Mouse (Mus musculus): ENCODE results near the gene Mertk. TPM values are rescaled to one million over a fixed set of nuclear protein-coding genes. Genes with fewer than 3 reads are reported as not detected.

The Mertk gene
- polyA plus RNA-seq, 1 experiment: 6.1 TPM

DNA sequence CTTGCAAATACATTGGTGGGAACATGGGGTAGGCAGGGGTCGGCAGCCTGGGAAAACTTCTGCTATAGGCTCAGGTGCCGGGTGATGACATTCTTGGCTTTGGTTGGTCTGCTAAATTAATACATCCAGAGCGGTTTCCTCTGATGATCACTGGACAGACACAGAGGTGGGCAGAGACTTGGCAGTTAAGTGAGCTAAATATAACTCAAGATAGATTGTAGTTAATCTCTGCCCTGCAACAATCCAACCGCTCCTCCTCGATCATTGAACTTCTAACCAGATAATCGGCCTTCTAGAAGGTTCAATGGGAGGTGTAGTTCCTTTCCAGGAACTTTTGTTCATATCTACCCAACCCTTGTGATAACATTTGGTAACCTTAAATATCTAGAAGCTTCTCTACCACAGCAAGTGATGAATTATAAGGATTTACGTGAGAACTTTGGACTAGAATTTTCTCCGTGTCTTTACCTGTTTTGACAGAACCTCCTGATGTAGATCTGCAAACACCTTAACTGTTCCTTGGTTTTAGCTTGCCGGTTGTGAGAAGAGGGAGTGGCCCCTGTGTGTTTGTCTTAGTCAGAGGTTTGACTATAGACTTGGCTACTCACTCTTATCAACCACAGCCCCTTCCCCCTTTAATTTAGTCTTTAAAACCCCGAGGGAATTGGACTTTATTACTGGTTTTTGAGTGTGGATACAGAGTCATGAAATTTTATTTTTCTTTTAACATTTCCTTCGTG is 92.3 kb downstream of the Mertk start:
- DNase-seq: no peak
- Histone ChIP-seq H3K27ac (ENCODE audit: insufficient read depth, low read length) (no peak overlapping the region), H3K4me1 (ENCODE audit: control insufficient read depth, insufficient read depth, low read length) (no peaks in the 10 kb centered on the region), H3K27me3 (ENCODE audit: control insufficient read depth, insufficient read depth, low read length) (no peaks in the 10 kb centered on the region), H3K4me3 (replicated peaks; ENCODE audit: insufficient read depth, low read depth, low read length) (no peak overlapping the region)
- 85% methylated on average over 11 of the region's 11 CpGs for WGBS
- TF ChIP-seq CTCF (IDR thresholded peaks at IDR 0.05; ENCODE audit: borderline replicate concordance, insufficient read depth, low read depth, low read length) (no peak), POLR2A (IDR thresholded peaks at IDR 0.05; ENCODE audit: borderline replicate concordance, insufficient read depth, low read length) (no peak)

DNA sequence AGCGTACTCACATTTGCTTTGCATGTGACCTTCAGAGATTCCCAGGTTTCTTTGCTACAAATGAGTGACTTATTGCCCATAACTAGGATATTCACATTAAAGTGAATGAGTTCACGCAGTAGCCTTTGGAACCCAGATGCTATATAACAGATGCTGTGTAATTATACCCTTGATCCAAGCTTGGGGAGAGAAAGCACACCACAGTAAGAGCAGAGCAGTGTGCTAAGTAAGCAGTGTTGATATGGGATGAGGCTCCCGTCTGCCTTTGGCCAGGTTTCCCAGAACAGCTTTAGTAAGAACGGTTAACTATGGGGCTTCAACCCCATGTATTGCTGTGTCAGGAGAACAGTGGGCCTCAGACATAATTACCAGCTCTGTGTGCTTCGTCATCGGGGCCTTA is 95.2 kb downstream of the Mertk start:
- H3K27me3 ChIP-seq (ENCODE audit: control insufficient read depth, insufficient read depth, low read length): no peaks in the 10 kb centered on the region
- H3K27ac ChIP-seq (ENCODE audit: insufficient read depth, low read length): no peak overlapping the region
- H3K4me3 ChIP-seq (replicated peaks; ENCODE audit: insufficient read depth, low read depth, low read length): no peak overlapping the region
- H3K4me1 ChIP-seq (ENCODE audit: control insufficient read depth, insufficient read depth, low read length): no peaks in the 10 kb centered on the region
- no peak for DNase-seq
- no peak for TF ChIP-seq POLR2A (IDR thresholded peaks at IDR 0.05; ENCODE audit: borderline replicate concordance, insufficient read depth, low read length)
- TF ChIP-seq CTCF (IDR thresholded peaks at IDR 0.05; ENCODE audit: borderline replicate concordance, insufficient read depth, low read depth, low read length): no peak
- WGBS: 73% methylated on average over 6 of the region's 6 CpGs

GRCm38 (mm10) chr2:128796463-128796862 is 97.7 kb downstream of the Mertk start:
- no peak for DNase-seq
- 74% methylated on average over 6 of the region's 6 CpGs for WGBS
- Histone ChIP-seq H3K4me3 (replicated peaks; ENCODE audit: insufficient read depth, low read depth, low read length) (no peak overlapping the region), H3K4me1 (ENCODE audit: control insufficient read depth, insufficient read depth, low read length) (no peaks in the 10 kb centered on the region), H3K27ac (ENCODE audit: insufficient read depth, low read length) (no peak overlapping the region), H3K27me3 (ENCODE audit: control insufficient read depth, insufficient read depth, low read length) (no peaks in the 10 kb centered on the region)
- TF ChIP-seq CTCF (IDR thresholded peaks at IDR 0.05; ENCODE audit: borderline replicate concordance, insufficient read depth, low read depth, low read length) (no peak), POLR2A (IDR thresholded peaks at IDR 0.05; ENCODE audit: borderline replicate concordance, insufficient read depth, low read length) (no peak)

DNA sequence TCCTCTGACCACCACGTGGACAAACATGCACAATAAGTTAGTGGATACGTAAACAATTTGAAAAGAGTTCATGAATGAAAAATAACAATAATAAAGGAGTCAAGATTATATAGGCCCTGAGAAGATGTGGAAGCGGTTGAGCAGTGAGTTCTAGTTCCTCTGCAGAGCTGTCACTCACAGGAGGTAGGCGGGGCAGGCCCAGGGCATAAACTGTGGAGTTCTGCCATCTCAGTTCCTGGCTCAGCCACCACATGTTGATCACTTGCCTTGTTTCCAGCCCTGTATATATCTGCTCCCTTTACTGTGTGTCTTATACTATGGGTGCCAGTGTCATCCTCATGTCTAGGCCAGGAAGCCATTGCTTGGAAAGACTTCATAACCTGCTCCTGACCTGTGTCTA is 104.7 kb downstream of the Mertk start:
- no peak for DNase-seq
- no peak overlapping the region for H3K27ac ChIP-seq (ENCODE audit: insufficient read depth, low read length)
- H3K4me3 ChIP-seq (replicated peaks; ENCODE audit: insufficient read depth, low read depth, low read length): no peak overlapping the region
- 89% methylated on average over 4 of the region's 4 CpGs for WGBS
- TF ChIP-seq CTCF (IDR thresholded peaks at IDR 0.05; ENCODE audit: borderline replicate concordance, insufficient read depth, low read depth, low read length) (no peak), POLR2A (IDR thresholded peaks at IDR 0.05; ENCODE audit: borderline replicate concordance, insufficient read depth, low read length) (no peak)
- H3K4me1 ChIP-seq (ENCODE audit: control insufficient read depth, insufficient read depth, low read length): no peaks in the 10 kb centered on the region
- no peaks in the 10 kb centered on the region for H3K27me3 ChIP-seq (ENCODE audit: control insufficient read depth, insufficient read depth, low read length)

GRCm38 (mm10) chr2:128805341-128805740 is 106.6 kb downstream of the Mertk start:
- no peaks in the 10 kb centered on the region for H3K27me3 ChIP-seq (ENCODE audit: control insufficient read depth, insufficient read depth, low read length)
- WGBS: 51% methylated on average over 4 of the region's 4 CpGs
- no peak overlapping the region for H3K4me3 ChIP-seq (replicated peaks; ENCODE audit: insufficient read depth, low read depth, low read length)
- TF ChIP-seq CTCF (IDR thresholded peaks at IDR 0.05; ENCODE audit: borderline replicate concordance, insufficient read depth, low read depth, low read length) (no peak), POLR2A (IDR thresholded peaks at IDR 0.05; ENCODE audit: borderline replicate concordance, insufficient read depth, low read length) (no peak)
- no peaks in the 10 kb centered on the region for H3K4me1 ChIP-seq (ENCODE audit: control insufficient read depth, insufficient read depth, low read length)
- DNase-seq: no peak
- H3K27ac ChIP-seq (ENCODE audit: insufficient read depth, low read length): no peak overlapping the region

- H3K27ac ChIP-seq (ENCODE audit: insufficient read depth, low read length): no peak overlapping the region
- H3K4me3 ChIP-seq (replicated peaks; ENCODE audit: insufficient read depth, low read depth, low read length): no peak overlapping the region
- 83% methylated on average over 8 of the region's 8 CpGs for WGBS
- H3K4me1 ChIP-seq (ENCODE audit: control insufficient read depth, insufficient read depth, low read length): no peaks in the 10 kb centered on the region
- DNase-seq: no peak
- no peak for TF ChIP-seq POLR2A (IDR thresholded peaks at IDR 0.05; ENCODE audit: borderline replicate concordance, insufficient read depth, low read length)
- no peak for TF ChIP-seq CTCF (IDR thresholded peaks at IDR 0.05; ENCODE audit: borderline replicate concordance, insufficient read depth, low read depth, low read length)
- H3K27me3 ChIP-seq (ENCODE audit: control insufficient read depth, insufficient read depth, low read length): no peaks in the 10 kb centered on the region
Measured at GRCm38 (mm10) chr2:128806561-128806960, 107.8 kb downstream of the Mertk start.

DNA sequence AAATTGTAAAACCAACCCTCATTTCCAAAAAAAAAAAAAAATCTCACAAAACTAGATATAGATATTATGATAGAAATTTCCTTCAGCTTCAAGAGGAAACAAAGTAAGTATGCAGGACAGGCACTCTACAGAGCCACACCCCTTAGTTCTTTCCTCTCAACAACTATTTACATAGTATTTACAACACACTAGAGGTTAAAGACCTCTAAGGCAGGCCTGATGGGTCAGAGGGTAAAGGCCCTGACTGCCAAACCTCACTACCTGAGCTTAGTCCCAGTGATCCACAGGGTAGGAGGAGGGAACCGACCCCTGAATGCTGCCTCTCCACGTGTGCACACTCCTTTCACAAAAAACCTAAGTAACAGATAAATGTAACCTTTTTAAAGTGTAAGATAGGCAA is 114.0 kb downstream of the Mertk start:
- Histone ChIP-seq H3K27me3 (ENCODE audit: control insufficient read depth, insufficient read depth, low read length) (no peaks in the 10 kb centered on the region), H3K4me3 (replicated peaks; ENCODE audit: insufficient read depth, low read depth, low read length) (no peak overlapping the region), H3K4me1 (ENCODE audit: control insufficient read depth, insufficient read depth, low read length) (no peaks in the 10 kb centered on the region), H3K27ac (ENCODE audit: insufficient read depth, low read length) (no peak overlapping the region)
- TF ChIP-seq POLR2A (IDR thresholded peaks at IDR 0.05; ENCODE audit: borderline replicate concordance, insufficient read depth, low read length): no peak
- DNase-seq: no peak
- WGBS: 44% methylated on average over 2 of the region's 2 CpGs

- H3K27ac ChIP-seq (ENCODE audit: insufficient read depth, low read length): no peak overlapping the region
- H3K4me3 ChIP-seq (replicated peaks; ENCODE audit: insufficient read depth, low read depth, low read length): no peak overlapping the region
- peaks cover 12% of the 10 kb centered on the region for H3K4me1 ChIP-seq (ENCODE audit: control insufficient read depth, insufficient read depth, low read length)
- 66% methylated on average over 1 of the region's 1 CpGs for WGBS
- TF ChIP-seq CTCF (IDR thresholded peaks at IDR 0.05; ENCODE audit: borderline replicate concordance, insufficient read depth, low read depth, low read length): no peak
- no peak for TF ChIP-seq POLR2A (IDR thresholded peaks at IDR 0.05; ENCODE audit: borderline replicate concordance, insufficient read depth, low read length)
- H3K27me3 ChIP-seq (ENCODE audit: control insufficient read depth, insufficient read depth, low read length): no peaks in the 10 kb centered on the region
- no peak for DNase-seq
Measured at GRCm38 (mm10) chr2:128816311-128816710, 117.6 kb downstream of the Mertk start.
